Mouse (Mus musculus): Measurements from ENCODE around the gene Pum2. TPM values are rescaled to one million over a fixed set of nuclear protein-coding genes. Genes with fewer than 3 reads are reported as not detected.
"Not testable (repeated sequence)": the region's sequence is repeated elsewhere in the genome, so short reads cannot be mapped to it uniquely, and the experiment has no call there.

The Pum2 gene
- polyA plus RNA-seq, 1 experiment from 2014 or later = 54.8 TPM

- not testable (repeated sequence) for H3K36me3 ChIP-seq; H3K9me3 ChIP-seq; ATAC-seq (ENCODE audit: low FRiP score, low read depth); H3K4me2 ChIP-seq (replicated peaks); H3K27me3 ChIP-seq; H3K4me3 ChIP-seq; H3K27ac ChIP-seq; H3K9ac ChIP-seq; H3K4me1 ChIP-seq
- WGBS = 68% methylated on average over 3 of the region's 3 CpGs
These were observed 23.9 kb upstream of the Pum2 start for GRCm38 (mm10) chr12:8650027-8650426.

GRCm38 (mm10) chr12:8656596-8656995 lies 17.3 kb upstream of the Pum2 start:
- no peak overlapping the region for H3K27ac ChIP-seq
- no peak for ATAC-seq (ENCODE audit: low FRiP score, low read depth)
- WGBS = 83% methylated on average over 4 of the region's 4 CpGs

GRCm38 (mm10) chr12:8657116-8657515 lies 16.8 kb upstream of the Pum2 start:
- Histone ChIP-seq H3K9me3 (no peaks in the 10 kb centered on the region), H3K27me3 (no peaks in the 10 kb centered on the region), H3K4me1 (no peaks in the 10 kb centered on the region), H3K27ac (no peak overlapping the region), H3K9ac (no peak overlapping the region), H3K4me2 (replicated peaks) (no peak overlapping the region), H3K4me3 (no peak overlapping the region), H3K36me3 (no peaks in the 10 kb centered on the region)
- WGBS = 72% methylated on average over 10 of the region's 10 CpGs
- no peak for ATAC-seq (ENCODE audit: low FRiP score, low read depth)

More at GRCm38 (mm10) chr12:8656596-8656995, 17.3 kb upstream of the Pum2 start:
- H3K4me2 ChIP-seq (replicated peaks) = no peak overlapping the region
- H3K27me3 ChIP-seq = no peaks in the 10 kb centered on the region
- no peaks in the 10 kb centered on the region for H3K36me3 ChIP-seq
- H3K4me1 ChIP-seq = no peaks in the 10 kb centered on the region
- H3K4me3 ChIP-seq = no peak overlapping the region
- H3K9ac ChIP-seq = no peak overlapping the region
- H3K9me3 ChIP-seq = no peaks in the 10 kb centered on the region

GRCm38 (mm10) chr12:8657629-8658366 lies 16.1 kb upstream of the Pum2 start:
- 79% methylated on average over 6 of the region's 6 CpGs for WGBS
- no peak for ATAC-seq (ENCODE audit: low FRiP score, low read depth)

GRCm38 (mm10) chr12:8659406-8660279 lies 14.3 kb upstream of the Pum2 start:
- no peaks in the 10 kb centered on the region for H3K4me1 ChIP-seq
- H3K9ac ChIP-seq = no peak overlapping the region
- ATAC-seq (ENCODE audit: low FRiP score, low read depth) = no peak
- no peak overlapping the region for H3K4me3 ChIP-seq
- no peak overlapping the region for H3K4me2 ChIP-seq (replicated peaks)
- no peaks in the 10 kb centered on the region for H3K27me3 ChIP-seq
- 85% methylated on average over 15 of the region's 15 CpGs for WGBS
- no peaks in the 10 kb centered on the region for H3K9me3 ChIP-seq
- no peak overlapping the region for H3K27ac ChIP-seq
- no peaks in the 10 kb centered on the region for H3K36me3 ChIP-seq

More at GRCm38 (mm10) chr12:8657629-8658366, 16.1 kb upstream of the Pum2 start:
- H3K36me3 ChIP-seq = no peaks in the 10 kb centered on the region
- H3K4me1 ChIP-seq = no peaks in the 10 kb centered on the region
- no peaks in the 10 kb centered on the region for H3K27me3 ChIP-seq
- no peaks in the 10 kb centered on the region for H3K9me3 ChIP-seq
- H3K4me2 ChIP-seq (replicated peaks) = no peak overlapping the region
- no peak overlapping the region for H3K9ac ChIP-seq
- H3K27ac ChIP-seq = no peak overlapping the region
- H3K4me3 ChIP-seq = no peak overlapping the region

- Histone ChIP-seq H3K36me3 (no peaks in the 10 kb centered on the region), H3K4me2 (replicated peaks) (no peak overlapping the region), H3K4me1 (no peaks in the 10 kb centered on the region), H3K27ac (no peak overlapping the region), H3K9me3 (no peaks in the 10 kb centered on the region), H3K4me3 (no peak overlapping the region), H3K27me3 (no peaks in the 10 kb centered on the region), H3K9ac (no peak overlapping the region)
- ATAC-seq (ENCODE audit: low FRiP score, low read depth) = no peak
- WGBS = 58% methylated on average over 3 of the region's 3 CpGs
These were observed 12.2 kb upstream of the Pum2 start for GRCm38 (mm10) chr12:8661747-8662146.

GRCm38 (mm10) chr12:8662175-8662574 lies 11.8 kb upstream of the Pum2 start:
- 25% methylated on average over 2 of the region's 2 CpGs for WGBS

GRCm38 (mm10) chr12:8662721-8663120 lies 11.2 kb upstream of the Pum2 start:
- H3K9me3 ChIP-seq = no peaks in the 10 kb centered on the region
- ATAC-seq (ENCODE audit: low FRiP score, low read depth) = no peak
- no peaks in the 10 kb centered on the region for H3K4me1 ChIP-seq
- no peak overlapping the region for H3K27ac ChIP-seq
- H3K36me3 ChIP-seq = no peaks in the 10 kb centered on the region
- no peak overlapping the region for H3K9ac ChIP-seq
- whole genome bisulfite sequencing = 85% methylated on average over 4 of the region's 4 CpGs
- no peak overlapping the region for H3K4me2 ChIP-seq (replicated peaks)
- no peak overlapping the region for H3K4me3 ChIP-seq
- H3K27me3 ChIP-seq = no peaks in the 10 kb centered on the region

More at GRCm38 (mm10) chr12:8662175-8662574, 11.8 kb upstream of the Pum2 start:
- H3K27ac ChIP-seq = no peak overlapping the region
- H3K36me3 ChIP-seq = no peaks in the 10 kb centered on the region
- H3K9ac ChIP-seq = no peak overlapping the region
- H3K4me2 ChIP-seq (replicated peaks) = no peak overlapping the region
- H3K4me3 ChIP-seq = no peak overlapping the region
- H3K9me3 ChIP-seq = no peaks in the 10 kb centered on the region
- ATAC-seq (ENCODE audit: low FRiP score, low read depth) = no peak
- no peaks in the 10 kb centered on the region for H3K4me1 ChIP-seq
- no peaks in the 10 kb centered on the region for H3K27me3 ChIP-seq

GRCm38 (mm10) chr12:8667473-8668255 lies 6.3 kb upstream of the Pum2 start:
- 88% methylated on average over 4 of the region's 4 CpGs for WGBS
- no peaks in the 10 kb centered on the region for H3K9me3 ChIP-seq
- ATAC-seq (ENCODE audit: low FRiP score, low read depth) = no peak

GRCm38 (mm10) chr12:8669421-8669820 lies 4.5 kb upstream of the Pum2 start:
- ATAC-seq (ENCODE audit: low FRiP score, low read depth) = no peak
- no peak overlapping the region for H3K9ac ChIP-seq
- no peak overlapping the region for H3K4me2 ChIP-seq (replicated peaks)
- 69% methylated on average over 4 of the region's 4 CpGs for WGBS
- H3K9me3 ChIP-seq = no peaks in the 10 kb centered on the region
- H3K27ac ChIP-seq = no peak overlapping the region
- H3K4me3 ChIP-seq = no peak overlapping the region
- no peaks in the 10 kb centered on the region for H3K27me3 ChIP-seq
- H3K4me1 ChIP-seq = peaks cover 6% of the 10 kb centered on the region
- no peaks in the 10 kb centered on the region for H3K36me3 ChIP-seq

More at GRCm38 (mm10) chr12:8667473-8668255, 6.3 kb upstream of the Pum2 start:
- Histone ChIP-seq H3K4me2 (replicated peaks) (no peak overlapping the region), H3K27me3 (no peaks in the 10 kb centered on the region), H3K36me3 (no peaks in the 10 kb centered on the region), H3K4me1 (no peaks in the 10 kb centered on the region), H3K9ac (no peak overlapping the region), H3K4me3 (no peak overlapping the region), H3K27ac (no peak overlapping the region)

- H3K9me3 ChIP-seq = no peaks in the 10 kb centered on the region
- no peaks in the 10 kb centered on the region for H3K36me3 ChIP-seq
- H3K4me1 ChIP-seq = peaks cover 6% of the 10 kb centered on the region
- no peaks in the 10 kb centered on the region for H3K27me3 ChIP-seq
- H3K4me3 ChIP-seq = no peak overlapping the region
- H3K9ac ChIP-seq = no peak overlapping the region
- no peak for ATAC-seq (ENCODE audit: low FRiP score, low read depth)
- no peak overlapping the region for H3K27ac ChIP-seq
- H3K4me2 ChIP-seq (replicated peaks) = no peak overlapping the region
- 74% methylated on average over 3 of the region's 3 CpGs for WGBS
These were observed 4.1 kb upstream of the Pum2 start for GRCm38 (mm10) chr12:8669846-8670245.

Measured in limb, embryonic 13.5 days (tissue).